8 mouse cellular contexts compared by ENCODE assay signal in the genomic region with DNA sequence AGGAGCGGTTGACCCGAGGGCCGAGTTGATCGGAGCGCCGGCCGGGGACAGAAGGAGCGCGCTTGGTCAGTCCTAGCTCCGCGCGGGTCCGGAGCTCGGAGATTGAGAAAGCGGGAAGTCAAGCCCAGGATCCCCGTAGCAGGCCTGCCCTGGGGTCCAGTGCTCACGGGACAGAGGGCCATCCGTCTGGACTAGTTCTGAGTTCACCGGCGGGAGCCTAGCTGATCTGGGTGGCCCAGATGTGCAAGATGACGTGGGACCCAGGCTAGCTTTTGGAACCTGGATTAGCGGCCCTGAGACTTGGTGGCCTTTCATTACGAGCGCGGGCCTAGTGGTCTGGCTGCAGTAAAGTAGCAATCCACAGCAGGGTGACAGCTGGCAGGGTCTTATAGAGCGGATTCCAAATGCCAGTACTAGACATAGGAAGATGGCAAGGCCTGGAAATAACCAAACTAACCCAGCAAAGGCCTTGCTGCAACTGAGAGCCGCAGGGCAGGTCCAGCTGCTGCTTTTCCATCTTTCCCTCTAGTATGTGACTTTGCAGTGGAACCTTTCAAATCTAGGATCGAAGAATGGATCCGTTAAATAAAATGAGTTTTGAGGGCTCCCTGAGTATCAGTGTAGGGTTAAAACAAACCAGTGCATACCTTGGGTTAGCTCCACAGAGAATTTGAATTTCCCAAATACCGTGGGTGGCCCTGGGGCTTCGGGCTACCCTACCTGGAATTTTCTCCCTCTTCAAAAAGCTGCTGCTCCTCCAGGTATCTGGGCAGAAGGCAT. TPM values are rescaled to one million over a fixed set of nuclear protein-coding genes. Genes with fewer than 3 reads are reported as not detected.
A peak's percentile ranks its signal among the peaks of the same experiment; 100 is the strongest.
DNase-seq lines count a peak whose midpoint lies in the region; ATAC-seq lines count a peak whose summit lies in the region.

No protein-coding gene starts in this region.

- WGBS in heart, embryonic 11.5 days (ENCODE audit: insufficient replicate concordance), result 2% methylated on average over 31 of the region's 31 CpGs
- WGBS in forebrain, embryonic 12.5 days, result 1% methylated on average over 31 of the region's 31 CpGs
- WGBS in liver, embryonic 13.5 days (ENCODE audit: insufficient replicate concordance), result 4% methylated on average over 31 of the region's 31 CpGs
- WGBS in stomach, embryonic 16.5 days, result 4% methylated on average over 31 of the region's 31 CpGs

- H3K27ac ChIP-seq in heart, embryonic 11.5 days (ENCODE audit: low read depth, low read length), result no peak overlapping the region
- no peak overlapping the region for H3K27ac ChIP-seq in forebrain, embryonic 12.5 days
- no peak overlapping the region for H3K27ac ChIP-seq in liver, embryonic 13.5 days
- no peak overlapping the region for H3K27ac ChIP-seq in stomach, embryonic 16.5 days (ENCODE audit: low read length)

- peak overlapping the region; percentile 64 for H3K4me3 ChIP-seq in heart, embryonic 11.5 days (ENCODE audit: low read depth, low read length)
- H3K4me3 ChIP-seq in forebrain, embryonic 12.5 days (replicated peaks), result peak overlapping the region; percentile 49
- H3K4me3 ChIP-seq in liver, embryonic 13.5 days (replicated peaks), result peak overlapping the region; percentile 65
- peak overlapping the region; percentile 75 for H3K4me3 ChIP-seq in stomach, embryonic 16.5 days (replicated peaks; ENCODE audit: low read length)

- no peaks in the 10 kb centered on the region for H3K36me3 ChIP-seq in heart, embryonic 11.5 days (ENCODE audit: control insufficient read depth, insufficient read depth, low read length)
- no peaks in the 10 kb centered on the region for H3K36me3 ChIP-seq in forebrain, embryonic 12.5 days (replicated peaks)
- H3K36me3 ChIP-seq in liver, embryonic 13.5 days, result no peaks in the 10 kb centered on the region
- H3K36me3 ChIP-seq in stomach, embryonic 16.5 days (ENCODE audit: control insufficient read depth, insufficient read depth, low read length), result no peaks in the 10 kb centered on the region

- intact Hi-C loops in heart, postnatal 36 days (cut with DNase I), result no loop called here

- ATAC-seq in heart, embryonic 11.5 days (replicated peaks; ENCODE audit: insufficient number of reproducible peaks, low FRiP score, low TSS enrichment), result peak; percentile 20; the same call in 1 of the 2 replicates
- ATAC-seq in forebrain, embryonic 12.5 days (ENCODE audit: low FRiP score), result peak; percentile 47
- no peak for ATAC-seq in liver, embryonic 13.5 days (ENCODE audit: low read depth)
- ATAC-seq in stomach, embryonic 16.5 days (ENCODE audit: insufficient read depth, low FRiP score), result 0 out of 2 replicates have a peak, but pooled peaks have one; percentile 13

- peak overlapping the region; percentile 93 for H3K4me2 ChIP-seq in heart, embryonic 11.5 days
- H3K4me2 ChIP-seq in forebrain, embryonic 12.5 days, result peak overlapping the region; percentile 93
- peak overlapping the region; percentile 74 for H3K4me2 ChIP-seq in liver, embryonic 13.5 days
- peak overlapping the region; percentile 79 for H3K4me2 ChIP-seq in stomach, embryonic 16.5 days (ENCODE audit: low read depth, low read length)

- H3K4me1 ChIP-seq in heart, embryonic 11.5 days (ENCODE audit: control insufficient read depth, insufficient read depth, low read length), result peaks cover 5% of the 10 kb centered on the region
- H3K4me1 ChIP-seq in forebrain, embryonic 12.5 days, result peaks cover 17% of the 10 kb centered on the region
- peaks cover 12% of the 10 kb centered on the region; the same call in 1 of the 2 replicates for H3K4me1 ChIP-seq in liver, embryonic 13.5 days (replicated peaks)
- peaks cover 4% of the 10 kb centered on the region; the same call in 1 of the 2 replicates for H3K4me1 ChIP-seq in stomach, embryonic 16.5 days (ENCODE audit: control insufficient read depth, insufficient read depth, low read length)

- H3K9ac ChIP-seq in heart, embryonic 11.5 days (ENCODE audit: low read depth, low read length), result peak overlapping the region; percentile 48
- peak overlapping the region; percentile 43; the same call in 1 of the 2 replicates for H3K9ac ChIP-seq in forebrain, embryonic 12.5 days
- H3K9ac ChIP-seq in liver, embryonic 13.5 days, result no peak overlapping the region
- peak overlapping the region; percentile 65 for H3K9ac ChIP-seq in stomach, embryonic 16.5 days (ENCODE audit: low read length)

- H3K27me3 ChIP-seq in heart, embryonic 11.5 days (ENCODE audit: control insufficient read depth, insufficient read depth, low read length), result peaks cover 79% of the 10 kb centered on the region
- peaks cover 87% of the 10 kb centered on the region for H3K27me3 ChIP-seq in forebrain, embryonic 12.5 days
- H3K27me3 ChIP-seq in liver, embryonic 13.5 days, result peaks cover 89% of the 10 kb centered on the region
- peaks cover 82% of the 10 kb centered on the region for H3K27me3 ChIP-seq in stomach, embryonic 16.5 days (ENCODE audit: control insufficient read depth, insufficient read depth, low read length)

- H3K9me3 ChIP-seq in heart, embryonic 11.5 days (replicated peaks; ENCODE audit: control insufficient read depth, low read length), result no peaks in the 10 kb centered on the region
- H3K9me3 ChIP-seq in forebrain, embryonic 12.5 days, result no peaks in the 10 kb centered on the region
- no peaks in the 10 kb centered on the region for H3K9me3 ChIP-seq in liver, embryonic 13.5 days (replicated peaks)
- no peaks in the 10 kb centered on the region for H3K9me3 ChIP-seq in stomach, embryonic 16.5 days (replicated peaks; ENCODE audit: control insufficient read depth, low read length)

- no peak for DNase-seq in heart, postnatal 36 days
- peak; percentile 28 for DNase-seq in ES-CJ7 (ENCODE audit: low read depth, low spot score)
- no peak for DNase-seq in liver, embryonic 13.5 days
- DNase-seq in urinary bladder, adult 18-20 months (ENCODE audit: low spot score in 2 of 2), result no peak
- DNase-seq in frontal cortex, postnatal 25 days (ENCODE audit: low spot score in 2 of 2), result no peak

RNA-seq across cellular contexts. Expression of a gene that starts 1.2 kb away (rescaled TPM):
- polyA plus RNA-seq in heart, embryonic 11.5 days (2014; fragmentation: Nextera tagmentation; extraction: Ambion mirVana), result not detected in 2 replicates
- not detected for total RNA-seq in heart, postnatal 36 days (2021)
- not detected in 2 replicates for polyA plus RNA-seq in forebrain, embryonic 12.5 days (2016; fragmentation: Nextera tagmentation; extraction: Ambion mirVana)
- polyA plus RNA-seq in liver, embryonic 13.5 days (2015; fragmentation: Nextera tagmentation; extraction: Ambion mirVana), result not detected in 2 replicates
- not detected in 2 replicates for polyA plus RNA-seq in stomach, embryonic 16.5 days (2015; fragmentation: Nextera tagmentation; extraction: Ambion mirVana)

RNA-seq across cellular contexts. Expression of a gene that starts 15.2 kb away (rescaled TPM):
- 2.4 and 2.7 TPM in 2 replicates for polyA plus RNA-seq in heart, embryonic 11.5 days (2014; fragmentation: Nextera tagmentation; extraction: Ambion mirVana)
- total RNA-seq in heart, postnatal 36 days (2021), result under 1 TPM; 0.50 to 0.76 TPM
- polyA plus RNA-seq in forebrain, embryonic 12.5 days (2016; fragmentation: Nextera tagmentation; extraction: Ambion mirVana), result 0.27 and 0.28 TPM in 2 replicates
- polyA plus RNA-seq in liver, embryonic 13.5 days (2015; fragmentation: Nextera tagmentation; extraction: Ambion mirVana), result 0.18 and 0.28 TPM in 2 replicates
- polyA plus RNA-seq in stomach, embryonic 16.5 days (2015; fragmentation: Nextera tagmentation; extraction: Ambion mirVana), result 11.6 TPM in 2 replicates
